Mouse (Mus musculus): ENCODE measurements at regions not wholly inside any gene's neighbourhood (a gene's known extent, or its start where the extent isn't known, plus 50 kb on each side); places are given as distances from the start of the nearest gene placed in this dataset.

DNA sequence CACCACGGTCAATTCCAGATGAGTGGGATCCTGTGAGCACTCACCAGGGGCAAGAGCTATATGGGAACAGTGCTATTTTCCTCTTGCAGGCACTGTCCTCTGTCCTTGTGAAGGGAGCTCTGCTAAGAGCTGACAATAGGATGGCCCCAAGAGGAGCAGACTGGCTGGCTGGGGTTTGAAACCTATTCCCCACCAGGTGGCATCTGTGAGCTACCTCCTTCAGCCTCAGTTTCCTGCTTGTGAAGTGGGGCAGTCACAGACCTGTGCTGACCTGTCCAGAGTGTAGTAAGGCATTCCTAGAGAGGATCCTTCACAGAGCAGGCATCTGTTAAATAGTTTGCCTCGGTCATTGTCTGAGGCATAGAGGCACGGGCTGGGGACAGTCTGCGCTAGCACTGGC is 71.8 kb upstream of the Lrpap1 start:
- 53% methylated on average over 4 of the region's 4 CpGs for whole genome bisulfite sequencing (ENCODE audit: insufficient replicate concordance)
- H3K27ac ChIP-seq, result 0 out of 2 replicates have a peak overlapping the region, but pooled peaks have one; percentile 11
- no peak for DNase-seq

DNA sequence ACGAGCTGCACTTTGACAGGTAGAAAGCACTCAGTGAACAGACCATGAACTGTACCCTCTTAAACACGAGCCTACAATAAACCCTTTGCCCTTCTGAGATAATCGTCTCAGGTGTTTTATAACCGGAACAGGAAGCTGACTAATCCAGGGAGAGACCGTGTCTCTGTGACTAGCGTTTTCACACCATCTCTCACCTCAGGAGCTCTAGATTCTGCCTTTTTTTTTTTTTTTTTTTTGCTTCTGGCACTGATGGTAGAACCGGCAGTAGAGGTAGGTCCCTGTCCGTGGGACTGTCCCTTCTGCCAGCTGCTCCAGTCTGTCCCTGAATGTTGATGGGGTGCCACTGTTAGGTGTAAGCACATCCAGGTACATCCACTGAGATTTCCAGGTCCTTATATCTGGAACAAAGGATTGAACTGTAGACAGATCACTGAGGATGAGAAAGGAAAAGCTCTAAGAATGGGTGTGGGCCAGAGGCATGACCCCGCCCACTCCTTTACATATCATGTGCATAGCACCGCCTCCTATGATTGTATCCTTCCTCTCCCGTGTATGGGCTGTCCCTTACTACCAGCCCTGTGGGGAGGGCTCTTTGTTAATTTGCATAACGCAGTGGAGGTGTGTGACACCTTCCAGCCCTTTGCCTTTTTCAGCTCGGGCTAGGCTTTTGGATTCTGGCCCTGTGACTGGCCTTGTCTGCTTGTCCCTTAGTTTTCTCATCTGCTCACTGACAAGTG is 70.7 kb upstream of the Lrpap1 start:
- H3K9me3 ChIP-seq (replicated peaks), result no peaks in the 10 kb centered on the region
- H3K4me2 ChIP-seq, result no peak overlapping the region
- ATAC-seq (ENCODE audit: low read depth) (peak; percentile 89), DNase-seq (peak; percentile 42)
- H3K27ac ChIP-seq, result no peak overlapping the region
- H3K4me1 ChIP-seq (replicated peaks), result peaks cover 12% of the 10 kb centered on the region
- no peak overlapping the region for H3K4me3 ChIP-seq (replicated peaks)
- H3K27me3 ChIP-seq, result 0 out of 2 replicates have a peak, but pooled peaks cover 14% of the 10 kb centered on the region
- no peaks in the 10 kb centered on the region for H3K36me3 ChIP-seq
- 39% methylated on average over 13 of the region's 13 CpGs for WGBS (ENCODE audit: insufficient replicate concordance)
- no peak overlapping the region for H3K9ac ChIP-seq

More for the DNA sequence above, 71.8 kb upstream of the Lrpap1 start:
- H3K9ac ChIP-seq, result no peak overlapping the region
- H3K9me3 ChIP-seq (replicated peaks), result no peaks in the 10 kb centered on the region
- no peak overlapping the region for H3K4me2 ChIP-seq
- no peaks in the 10 kb centered on the region for H3K36me3 ChIP-seq
- 0 out of 2 replicates have a peak, but pooled peaks cover 11% of the 10 kb centered on the region for H3K27me3 ChIP-seq
- no peak overlapping the region for H3K4me3 ChIP-seq (replicated peaks)
- ATAC-seq (ENCODE audit: low read depth), result no peak
- H3K4me1 ChIP-seq (replicated peaks), result peaks cover 12% of the 10 kb centered on the region

DNA sequence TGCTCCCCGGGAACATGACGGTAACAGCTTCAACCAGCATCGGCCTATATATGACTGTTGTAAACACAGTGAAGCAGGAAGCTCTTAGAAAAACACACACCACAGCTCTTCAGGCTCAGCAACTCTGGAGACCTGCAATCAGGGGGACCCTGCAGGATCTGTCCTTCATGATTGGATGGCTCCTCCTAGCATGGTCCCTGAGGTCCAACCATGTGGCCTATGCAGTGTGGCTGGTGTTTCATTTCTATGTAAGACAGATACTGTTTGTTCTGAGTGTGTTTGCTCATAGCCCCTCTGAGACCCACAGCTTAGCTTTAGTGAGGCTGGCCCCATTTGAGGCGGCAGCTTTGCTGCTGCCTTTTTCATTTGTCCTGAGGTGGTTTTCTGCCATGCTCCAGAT is 68.8 kb upstream of the Lrpap1 start:
- whole genome bisulfite sequencing (ENCODE audit: insufficient replicate concordance), result 55% methylated on average over 4 of the region's 4 CpGs
- H3K27me3 ChIP-seq, result peaks cover 22% of the 10 kb centered on the region; the same call in 1 of the 2 replicates
- H3K4me3 ChIP-seq (replicated peaks), result no peak overlapping the region
- no peak overlapping the region for H3K27ac ChIP-seq
- peaks cover 12% of the 10 kb centered on the region for H3K4me1 ChIP-seq (replicated peaks)
- no peak overlapping the region for H3K4me2 ChIP-seq
- no peak for DNase-seq
- H3K9ac ChIP-seq, result no peak overlapping the region
- H3K9me3 ChIP-seq (replicated peaks), result no peaks in the 10 kb centered on the region
- no peaks in the 10 kb centered on the region for H3K36me3 ChIP-seq
- no peak for ATAC-seq (ENCODE audit: low read depth)

DNA sequence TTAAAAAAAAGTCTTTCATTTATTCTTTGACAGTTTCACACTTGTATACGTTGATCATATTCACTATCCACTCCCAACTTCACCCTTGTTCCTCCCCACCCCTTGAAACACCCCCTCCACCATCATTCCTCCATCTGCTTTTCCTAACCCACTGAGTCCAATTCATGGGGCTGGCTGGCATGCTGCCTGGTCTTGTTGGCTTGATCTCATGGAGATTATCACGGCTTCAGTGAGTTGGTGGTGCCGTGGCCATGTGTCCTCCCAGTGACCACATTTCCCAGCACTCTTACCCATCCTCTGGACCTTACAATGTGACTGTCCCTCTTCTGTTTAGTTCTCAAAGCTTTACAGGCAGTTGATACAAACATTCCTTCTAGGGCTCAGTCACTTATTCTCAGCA is 65.8 kb upstream of the Lrpap1 start:
- DNase-seq (no peak), ATAC-seq (ENCODE audit: low read depth) (no peak)
- WGBS (ENCODE audit: insufficient replicate concordance), result 50% methylated on average over 3 of the region's 3 CpGs
- no peak overlapping the region for H3K27ac ChIP-seq
- no peaks in the 10 kb centered on the region for H3K9me3 ChIP-seq (replicated peaks)
- H3K4me2 ChIP-seq, result no peak overlapping the region
- H3K36me3 ChIP-seq, result no peaks in the 10 kb centered on the region
- no peak overlapping the region for H3K9ac ChIP-seq
- H3K4me3 ChIP-seq (replicated peaks), result no peak overlapping the region
- peaks cover 6% of the 10 kb centered on the region for H3K4me1 ChIP-seq (replicated peaks)
- H3K27me3 ChIP-seq, result peaks cover 23% of the 10 kb centered on the region

- no peaks in the 10 kb centered on the region for H3K36me3 ChIP-seq
- ATAC-seq (ENCODE audit: low read depth) (no peak), DNase-seq (no peak)
- no peak overlapping the region for H3K9ac ChIP-seq
- no peak overlapping the region for H3K27ac ChIP-seq
- no peak overlapping the region for H3K4me3 ChIP-seq (replicated peaks)
- H3K9me3 ChIP-seq (replicated peaks), result no peaks in the 10 kb centered on the region
- H3K4me2 ChIP-seq, result no peak overlapping the region
- 69% methylated on average over 11 of the region's 11 CpGs for WGBS (ENCODE audit: insufficient replicate concordance)
- H3K4me1 ChIP-seq (replicated peaks), result peaks cover 11% of the 10 kb centered on the region
- H3K27me3 ChIP-seq, result peaks cover 23% of the 10 kb centered on the region
Measured at GRCm38 (mm10) chr5:35170369-35171130, 65.0 kb upstream of the Lrpap1 start.

- no peak for ATAC-seq (ENCODE audit: low read depth)
- no peak overlapping the region for H3K9ac ChIP-seq
- 81% methylated on average over 7 of the region's 7 CpGs for WGBS (ENCODE audit: insufficient replicate concordance)
Measured at GRCm38 (mm10) chr5:35169614-35170293, 64.2 kb upstream of the Lrpap1 start.

GRCm38 (mm10) chr5:35168853-35169252 is 63.3 kb upstream of the Lrpap1 start:
- Histone ChIP-seq H3K36me3 (no peaks in the 10 kb centered on the region), H3K27me3 (peaks cover 23% of the 10 kb centered on the region), H3K9ac (no peak overlapping the region), H3K27ac (no peak overlapping the region), H3K9me3 (replicated peaks) (no peaks in the 10 kb centered on the region), H3K4me1 (replicated peaks) (peaks cover 26% of the 10 kb centered on the region), H3K4me2 (no peak overlapping the region), H3K4me3 (replicated peaks) (no peak overlapping the region)
- 66% methylated on average over 5 of the region's 5 CpGs for WGBS (ENCODE audit: insufficient replicate concordance)
- ATAC-seq (ENCODE audit: low read depth), result no peak
- no peak for DNase-seq

More at GRCm38 (mm10) chr5:35169614-35170293, 64.2 kb upstream of the Lrpap1 start:
- no peak for DNase-seq
- Histone ChIP-seq H3K4me2 (no peak overlapping the region), H3K9me3 (replicated peaks) (no peaks in the 10 kb centered on the region), H3K36me3 (no peaks in the 10 kb centered on the region), H3K4me1 (replicated peaks) (peaks cover 19% of the 10 kb centered on the region), H3K4me3 (replicated peaks) (no peak overlapping the region), H3K27ac (no peak overlapping the region), H3K27me3 (peaks cover 23% of the 10 kb centered on the region)

GRCm38 (mm10) chr5:35168369-35168768 is 62.8 kb upstream of the Lrpap1 start:
- peaks cover 23% of the 10 kb centered on the region for H3K27me3 ChIP-seq
- no peak for ATAC-seq (ENCODE audit: low read depth)
- WGBS (ENCODE audit: insufficient replicate concordance), result 75% methylated on average over 6 of the region's 6 CpGs

DNA sequence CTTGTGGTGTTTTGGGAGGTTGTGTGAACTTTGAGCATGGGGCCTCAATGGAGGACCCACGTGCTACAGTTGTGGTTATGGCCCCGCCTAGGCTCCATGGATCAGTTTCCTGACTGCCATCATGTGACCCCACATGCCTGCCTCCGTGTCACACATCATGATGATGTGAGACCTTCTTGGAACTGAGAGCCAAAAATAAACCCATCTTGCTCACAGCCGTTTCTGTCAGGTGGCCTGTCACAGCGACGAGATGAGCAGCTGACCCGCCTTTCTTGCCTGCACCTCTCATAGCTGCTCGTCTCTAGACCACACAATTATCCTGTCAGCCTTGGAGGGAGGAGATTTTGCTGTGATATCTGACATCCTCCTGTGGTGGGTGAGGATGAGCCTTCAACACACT is 60.4 kb upstream of the Lrpap1 start:
- Histone ChIP-seq H3K27me3 (peaks cover 15% of the 10 kb centered on the region), H3K36me3 (no peaks in the 10 kb centered on the region), H3K4me2 (no peak overlapping the region), H3K4me1 (replicated peaks) (peaks cover 48% of the 10 kb centered on the region), H3K9ac (no peak overlapping the region), H3K4me3 (replicated peaks) (no peak overlapping the region), H3K9me3 (replicated peaks) (no peaks in the 10 kb centered on the region), H3K27ac (peak overlapping the region; percentile 65)
- ATAC-seq (ENCODE audit: low read depth) (no peak), DNase-seq (no peak)
- WGBS (ENCODE audit: insufficient replicate concordance), result 16% methylated on average over 8 of the region's 8 CpGs

More at GRCm38 (mm10) chr5:35168369-35168768, 62.8 kb upstream of the Lrpap1 start:
- no peak overlapping the region for H3K4me3 ChIP-seq (replicated peaks)
- H3K4me2 ChIP-seq, result no peak overlapping the region
- no peak for DNase-seq
- no peaks in the 10 kb centered on the region for H3K9me3 ChIP-seq (replicated peaks)
- no peaks in the 10 kb centered on the region for H3K36me3 ChIP-seq
- H3K4me1 ChIP-seq (replicated peaks), result peaks cover 29% of the 10 kb centered on the region
- no peak overlapping the region for H3K9ac ChIP-seq
- H3K27ac ChIP-seq, result no peak overlapping the region

DNA sequence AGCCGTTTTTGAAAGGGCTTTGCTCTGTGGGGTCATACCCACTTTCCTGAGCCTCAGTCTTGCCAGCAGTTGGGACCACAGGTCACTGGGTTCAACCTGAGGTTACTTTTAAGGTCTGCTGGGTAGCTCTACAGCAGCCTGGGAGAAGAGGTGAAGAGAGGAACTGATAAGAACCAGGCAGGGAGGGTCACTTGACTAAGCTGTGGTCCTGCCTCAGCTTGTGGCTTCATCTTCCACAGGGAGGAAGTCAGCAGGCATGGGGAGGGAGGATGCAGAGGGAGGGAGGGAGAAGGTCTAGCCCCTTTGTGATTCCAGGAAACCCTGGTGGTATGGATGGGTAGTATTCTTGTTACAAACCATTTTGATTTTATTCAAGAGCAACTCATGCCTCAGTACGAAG is 59.9 kb upstream of the Lrpap1 start:
- 49% methylated on average over 2 of the region's 2 CpGs for WGBS (ENCODE audit: insufficient replicate concordance)
- H3K4me2 ChIP-seq, result no peak overlapping the region
- peaks cover 53% of the 10 kb centered on the region for H3K4me1 ChIP-seq (replicated peaks)
- ATAC-seq (ENCODE audit: low read depth) (no peak), DNase-seq (no peak)
- H3K9me3 ChIP-seq (replicated peaks), result no peaks in the 10 kb centered on the region
- H3K4me3 ChIP-seq (replicated peaks), result no peak overlapping the region
- peak overlapping the region; percentile 7; the same call in 1 of the 2 replicates for H3K9ac ChIP-seq
- H3K36me3 ChIP-seq, result no peaks in the 10 kb centered on the region
- H3K27me3 ChIP-seq, result peaks cover 11% of the 10 kb centered on the region
- H3K27ac ChIP-seq, result peak overlapping the region; percentile 65

DNA sequence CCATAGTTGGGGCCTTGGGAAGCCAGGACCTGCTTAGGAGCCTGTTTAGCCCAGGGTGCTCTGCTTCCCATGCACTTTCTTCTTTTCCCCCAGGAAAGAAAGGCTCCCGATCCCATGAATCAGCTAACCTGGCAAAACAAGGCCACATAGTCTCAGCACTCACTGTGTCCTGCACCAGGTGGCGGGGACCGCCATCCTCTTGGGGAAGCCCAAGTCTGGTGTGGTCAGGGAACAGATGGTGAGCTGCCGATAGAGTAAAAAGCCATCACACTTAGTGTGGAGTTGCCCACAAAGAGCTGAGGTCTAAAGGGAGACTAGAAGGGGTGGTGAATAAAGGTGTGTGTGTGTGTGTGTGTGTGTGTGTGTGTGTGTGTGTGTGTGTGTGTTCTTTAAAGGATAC is 57.0 kb upstream of the Lrpap1 start:
- H3K27me3 ChIP-seq, result no peaks in the 10 kb centered on the region
- peak overlapping the region; percentile 53; the same call in 1 of the 2 replicates for H3K9ac ChIP-seq
- DNase-seq, result no peak
- WGBS (ENCODE audit: insufficient replicate concordance), result 74% methylated on average over 4 of the region's 4 CpGs
- peak overlapping the region; percentile 56 for H3K4me2 ChIP-seq
- peaks cover 82% of the 10 kb centered on the region for H3K4me1 ChIP-seq (replicated peaks)
- no peaks in the 10 kb centered on the region for H3K9me3 ChIP-seq (replicated peaks)
- no peak overlapping the region for H3K4me3 ChIP-seq (replicated peaks)
- H3K36me3 ChIP-seq, result peaks cover 2% of the 10 kb centered on the region
- ATAC-seq (ENCODE audit: low read depth), result no peak
- peak overlapping the region; percentile 98 for H3K27ac ChIP-seq
